Mouse (Mus musculus) retina, postnatal 7 days (tissue): ENCODE results near the gene Kndc1.
A peak's percentile ranks its signal among the peaks of the same experiment; 100 is the strongest.

Source experiments
- DNase-seq: peaks from one replicate; pipeline ENCODE4 v3.0.0-alpha.2; 2012; ENCODE audit warnings: low read depth, low spot score

Gene Kndc1

DNA sequence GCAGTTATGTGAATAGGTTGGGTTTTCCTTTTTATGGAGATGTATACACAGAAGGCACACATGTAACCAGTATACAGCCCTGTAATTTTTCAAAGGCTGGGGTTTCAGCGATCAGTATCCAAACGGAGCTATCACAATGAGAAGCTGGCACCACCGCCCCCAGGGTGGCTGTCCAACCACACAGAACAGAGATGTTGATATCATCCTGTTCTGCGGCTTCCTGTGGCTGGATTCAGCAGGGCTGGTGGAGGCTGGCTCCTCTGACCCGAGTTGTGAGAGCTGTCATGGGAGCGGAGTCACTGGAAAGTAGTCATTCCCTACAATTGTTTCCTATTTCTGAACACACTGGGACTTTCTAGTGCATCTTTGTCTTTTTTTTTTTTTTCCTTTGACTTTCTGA, 10.8 kb downstream of the Kndc1 start:
- DNase-seq = no peak

DNA sequence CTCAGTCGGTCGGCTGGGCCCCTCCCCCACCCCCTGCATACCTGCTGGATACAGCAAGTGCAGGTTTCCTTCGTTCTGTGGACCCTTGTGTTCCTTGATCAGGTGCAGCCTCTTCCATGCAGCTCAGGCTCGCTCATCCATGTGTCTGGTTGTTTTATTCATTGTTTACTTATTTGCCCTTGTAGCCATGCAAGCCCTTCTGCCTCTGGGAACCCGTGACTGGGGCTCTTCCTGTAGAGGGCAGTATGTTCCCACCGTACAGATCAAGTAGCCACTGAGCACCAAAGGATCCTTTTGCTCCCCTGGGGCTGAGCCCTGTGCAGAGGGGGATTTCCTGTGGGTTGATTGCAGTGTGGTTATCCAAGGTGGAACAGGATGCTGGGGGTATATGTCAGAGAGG, 11.2 kb downstream of the Kndc1 start:
- DNase-seq = peak; percentile 28

DNA sequence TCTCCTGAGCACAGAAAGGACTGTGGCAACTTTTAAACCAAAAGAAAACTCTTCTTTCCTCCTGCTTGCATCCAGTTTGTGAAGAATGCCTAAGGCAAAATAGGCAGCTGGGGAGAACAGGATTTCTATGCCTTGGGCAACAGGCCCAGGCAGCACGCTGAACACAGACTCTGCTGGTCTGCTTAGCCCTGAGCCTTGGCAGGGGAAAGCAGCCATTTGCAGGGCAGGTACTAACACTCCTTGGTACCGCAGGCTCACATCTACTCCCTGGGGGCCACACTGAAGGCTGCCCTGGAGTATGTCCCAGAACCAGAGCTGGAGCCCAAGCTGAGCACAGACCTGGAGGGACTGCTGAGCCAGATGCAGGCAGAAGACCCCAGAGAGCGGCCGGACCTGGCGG, 13.7 kb downstream of the Kndc1 start:
- no peak for DNase-seq

DNA sequence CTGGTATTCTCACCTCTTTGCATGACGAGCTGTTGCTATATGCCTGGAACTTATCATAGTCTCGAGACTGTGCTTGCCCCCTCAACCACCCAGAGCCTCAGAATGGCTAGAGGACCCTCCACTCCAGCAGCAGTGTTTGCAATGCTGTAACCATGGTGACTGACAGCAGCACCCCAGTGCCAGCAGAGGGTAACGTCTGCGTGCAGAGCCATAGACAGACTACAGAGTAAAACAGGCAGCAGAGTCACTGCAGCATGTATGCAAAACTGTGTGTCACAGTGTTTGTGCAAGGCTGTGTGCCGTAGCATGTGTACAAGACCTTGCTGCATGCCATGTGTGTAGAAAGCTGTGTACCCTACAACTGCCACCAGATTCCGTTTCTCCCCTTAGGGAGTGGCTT, 15.0 kb downstream of the Kndc1 start:
- no peak for DNase-seq

DNA sequence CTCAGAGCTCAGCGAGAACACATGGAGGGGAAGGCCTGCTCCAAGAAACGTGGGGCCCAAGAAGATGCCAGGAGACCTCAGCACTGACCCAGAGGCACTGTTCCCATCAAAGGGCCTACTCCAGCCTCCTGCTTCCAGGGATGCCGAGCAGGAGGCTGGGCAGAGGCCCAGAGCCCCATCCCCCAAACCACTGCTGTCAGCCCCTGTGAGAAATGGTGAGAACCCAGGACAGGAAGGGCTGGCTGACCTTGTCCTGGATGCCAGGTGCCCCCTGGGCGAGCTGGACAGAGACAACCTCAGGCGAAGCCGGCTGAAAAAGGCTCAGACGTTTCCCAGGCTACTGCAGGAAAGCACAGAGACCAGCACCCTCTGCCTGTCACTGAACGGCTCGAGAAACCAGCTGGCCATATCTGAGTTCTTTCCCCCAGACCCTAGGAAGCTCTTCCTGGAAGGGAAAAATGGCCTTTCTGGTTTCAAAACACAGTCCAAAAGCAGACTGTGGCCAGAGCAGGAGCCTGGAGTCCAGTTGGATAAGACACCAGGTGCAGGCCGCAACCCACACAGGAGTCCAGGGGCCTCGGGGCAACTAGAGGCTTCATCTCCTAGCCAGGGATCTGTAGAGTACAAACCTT, 15.8 kb downstream of the Kndc1 start:
- no peak for DNase-seq

DNA sequence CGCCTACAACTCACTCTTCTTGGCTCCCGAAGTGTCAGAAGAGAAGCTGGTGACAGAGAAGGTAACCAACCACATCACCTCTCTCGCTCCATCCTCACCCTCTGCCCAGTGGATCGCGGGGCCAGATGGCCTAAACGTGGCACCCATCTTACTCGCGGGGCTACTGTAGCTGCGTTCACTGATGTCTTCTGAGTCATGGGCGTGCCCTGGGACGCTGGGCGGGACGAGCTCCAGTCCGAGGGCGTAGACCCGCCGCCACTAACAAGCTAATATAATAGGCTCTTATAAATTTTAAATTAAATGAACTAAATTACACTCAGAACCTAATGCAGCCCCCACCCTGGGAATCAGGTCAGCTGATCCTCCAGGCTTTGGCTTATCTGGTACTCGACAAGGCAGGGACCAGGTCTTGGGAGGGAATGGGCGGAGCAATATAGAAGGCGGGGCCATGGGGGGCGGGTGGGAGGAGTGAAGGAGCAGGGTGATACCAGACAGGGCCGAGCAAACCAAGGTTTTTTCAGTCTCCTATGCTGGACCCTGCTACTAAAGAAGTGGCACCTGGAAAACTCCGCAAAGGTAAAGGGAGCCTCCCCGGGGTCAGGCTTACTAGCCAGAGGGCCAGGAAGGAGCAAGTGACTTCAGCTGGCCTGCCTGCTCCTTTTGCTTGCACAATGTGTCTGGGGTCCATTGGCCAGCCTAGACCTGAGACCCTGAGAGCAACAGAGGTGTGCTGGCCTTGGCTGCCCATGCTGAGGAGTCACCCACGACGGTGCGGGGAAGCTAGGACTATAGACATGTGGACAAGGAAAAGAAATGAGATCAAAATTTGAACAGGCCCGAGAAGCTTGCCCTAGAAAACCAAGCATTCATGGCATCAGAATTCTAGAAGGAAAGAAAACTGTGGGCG, 19.9 kb downstream of the Kndc1 start:
- peak; percentile 28 for DNase-seq

DNA sequence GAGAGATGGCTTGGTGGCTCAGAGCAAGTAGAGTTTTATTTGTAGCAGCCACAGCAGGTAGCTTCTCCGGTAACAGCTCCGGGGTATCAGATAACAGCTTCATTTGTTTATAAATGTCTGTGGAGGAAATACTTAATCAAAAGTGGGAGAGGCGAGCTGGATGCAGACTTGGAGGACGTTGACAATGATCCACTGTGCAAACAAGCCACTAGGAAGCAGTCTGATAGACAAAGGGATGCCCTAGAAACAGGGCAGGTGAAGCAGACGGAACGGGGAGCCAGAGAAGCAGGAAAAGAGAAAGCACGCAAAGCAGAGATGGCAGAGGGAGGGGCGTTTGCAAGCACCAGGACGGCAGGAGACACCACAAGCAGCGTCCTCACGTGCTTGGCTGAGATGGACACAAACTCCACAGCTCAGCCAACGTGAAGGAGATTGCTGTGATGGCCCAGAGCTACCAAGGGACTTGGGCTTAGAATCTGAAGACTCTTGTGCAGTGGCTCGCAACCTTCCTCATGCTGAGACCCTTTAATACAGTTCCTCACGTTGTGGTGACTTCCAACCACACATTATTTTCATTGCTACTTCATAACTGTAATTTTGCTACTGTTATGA, 21.3 kb downstream of the Kndc1 start:
- DNase-seq = no peak

DNA sequence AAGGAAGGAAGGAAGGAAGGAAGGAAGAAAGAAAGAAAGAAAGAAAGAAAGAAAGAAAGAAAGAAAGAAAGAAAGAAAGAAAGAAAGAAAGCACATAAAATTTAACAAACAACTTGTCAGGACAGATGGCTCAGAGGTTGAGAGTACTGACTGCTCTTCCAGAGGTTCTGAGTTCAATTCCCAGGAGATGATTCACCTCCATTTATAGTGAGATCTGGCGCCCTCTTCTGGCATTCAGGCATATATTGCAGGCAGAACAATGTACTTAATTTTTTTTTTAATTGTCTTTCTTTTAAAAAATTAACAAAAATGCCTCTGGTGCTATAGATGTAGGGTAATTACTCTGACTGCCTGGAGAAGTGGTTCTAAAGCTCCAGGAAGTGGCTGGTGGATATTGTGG, 21.8 kb downstream of the Kndc1 start:
- DNase-seq = no peak

DNA sequence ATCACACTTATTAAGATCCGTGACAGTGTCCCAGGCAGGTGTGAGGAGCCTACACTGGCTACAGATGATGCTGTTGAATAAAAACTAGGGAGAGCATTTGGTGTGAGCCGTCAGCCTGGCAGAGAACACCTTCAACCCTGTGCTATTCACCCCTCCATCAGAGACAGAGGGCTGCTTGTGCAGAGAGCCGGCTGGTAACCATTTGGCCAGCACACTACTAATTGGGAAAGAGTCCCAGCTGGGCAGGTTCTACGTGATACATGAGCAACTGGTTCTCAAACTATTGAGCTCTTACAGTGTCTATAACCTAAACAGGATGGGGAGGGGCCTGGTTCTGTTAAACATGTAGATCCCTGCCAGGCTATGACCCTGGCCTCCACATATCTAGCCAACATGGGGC, 23.8 kb downstream of the Kndc1 start:
- DNase-seq = no peak

DNA sequence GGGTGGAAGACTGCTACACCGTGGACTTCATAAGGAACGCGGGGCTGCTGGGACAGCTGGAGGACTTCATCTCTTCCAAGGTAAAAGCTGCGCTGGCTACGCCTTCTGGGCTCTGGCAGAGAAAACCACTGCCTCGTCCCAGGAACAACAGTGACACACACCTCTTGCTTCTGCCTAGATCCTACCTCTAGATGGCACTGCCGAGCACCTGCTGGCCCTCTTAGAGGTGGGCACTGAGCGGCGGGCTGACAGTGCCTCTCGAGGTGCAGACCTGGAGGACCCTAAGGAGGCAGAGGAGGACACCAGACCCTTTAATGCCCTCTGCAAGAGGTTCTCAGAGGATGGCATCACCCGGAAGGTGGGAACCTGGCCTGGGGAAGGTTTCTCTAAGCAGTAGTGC, 36.2 kb downstream of the Kndc1 start:
- peak; percentile 40 for DNase-seq

DNA sequence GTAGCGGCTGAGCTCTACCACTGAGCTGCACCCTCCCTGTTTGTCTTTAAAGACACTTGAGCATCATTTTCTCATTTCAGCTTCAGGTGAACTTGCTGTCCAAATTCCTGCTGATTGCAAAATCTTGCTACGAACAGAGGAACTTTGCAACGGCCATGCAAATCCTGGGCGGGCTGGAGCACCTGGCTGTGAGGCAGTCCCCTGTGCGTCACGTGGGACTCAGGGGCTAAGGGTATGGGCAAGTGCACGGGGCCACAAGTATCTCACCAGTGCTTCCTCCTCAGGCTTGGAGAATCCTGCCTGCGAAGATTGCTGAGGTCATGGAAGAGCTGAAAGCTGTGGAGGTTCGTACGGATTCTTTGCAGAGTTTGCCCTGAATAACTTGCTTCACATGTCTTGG, 42.2 kb downstream of the Kndc1 start:
- DNase-seq = no peak

DNA sequence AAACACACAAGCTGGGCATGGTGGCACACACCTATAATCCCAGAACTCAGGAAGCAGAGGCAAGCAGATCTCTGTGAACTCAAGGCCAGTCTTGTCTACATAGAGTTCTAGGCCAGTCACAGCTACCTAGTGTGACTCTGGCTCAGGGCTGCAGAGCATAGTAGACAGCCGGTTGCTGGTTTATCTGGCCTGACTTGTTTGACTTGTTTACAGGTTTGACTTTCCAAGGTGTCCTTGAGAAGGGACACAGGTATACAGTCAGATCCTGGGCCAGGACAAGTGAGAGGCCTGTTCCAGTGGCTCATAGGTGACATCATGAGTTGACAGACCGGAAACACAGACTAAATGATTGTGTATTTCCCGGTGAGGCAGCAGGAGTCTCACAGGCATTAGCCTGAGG, 42.6 kb downstream of the Kndc1 start:
- DNase-seq = no peak

DNA sequence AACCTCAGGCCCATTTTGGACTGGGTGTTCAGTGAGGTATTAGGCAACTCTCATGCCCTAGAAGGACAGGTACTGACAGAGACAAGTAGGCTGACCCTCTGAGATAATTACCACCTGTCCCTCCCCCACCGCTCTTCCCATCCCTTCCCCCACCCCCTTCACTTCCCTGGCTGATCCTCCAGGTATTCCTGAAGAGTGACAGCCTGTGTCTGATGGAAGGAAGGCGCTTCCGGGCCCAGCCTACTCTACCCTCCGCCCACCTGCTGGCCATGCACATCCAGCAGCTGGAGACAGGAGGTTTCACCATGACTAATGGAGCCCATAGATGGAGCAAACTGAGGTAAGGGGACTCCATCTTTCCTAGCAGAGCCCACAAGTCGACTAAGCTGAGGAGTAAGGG, 43.3 kb downstream of the Kndc1 start:
- DNase-seq = no peak

DNA sequence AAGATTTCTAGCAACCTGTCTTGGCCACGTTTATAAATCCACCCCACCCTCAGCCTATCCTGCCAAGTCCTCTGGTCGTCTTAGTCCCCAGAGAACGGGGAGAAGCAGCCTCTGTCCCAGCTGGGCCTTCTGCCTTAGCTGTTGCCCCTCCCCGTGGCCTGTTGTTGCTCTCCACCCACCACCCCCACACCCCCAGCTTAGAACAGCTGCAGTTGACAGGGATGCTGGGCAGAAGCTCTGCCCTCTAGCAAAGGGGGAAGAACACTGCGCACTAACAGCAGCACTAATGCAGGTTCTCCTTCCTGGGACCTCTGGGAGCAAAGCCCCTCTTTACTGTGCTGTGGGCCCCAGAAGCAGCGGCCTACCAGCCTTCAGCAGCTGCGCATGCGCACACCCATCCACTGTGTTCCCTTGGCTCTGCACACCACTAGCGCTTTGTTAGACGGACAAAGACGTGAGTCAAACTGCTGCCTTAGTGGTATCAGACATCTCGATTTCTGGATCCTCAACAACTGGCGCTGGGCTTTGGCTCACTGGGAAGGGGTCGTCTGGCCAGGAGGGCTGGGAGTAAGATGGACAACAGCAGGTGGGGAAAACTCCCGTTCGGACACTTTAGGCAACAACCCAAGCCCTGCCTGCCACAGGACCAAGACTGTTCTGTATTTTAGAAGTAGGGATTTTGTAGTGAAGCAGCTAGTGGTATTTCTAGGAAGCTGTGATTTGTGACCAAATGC, 46.1 kb downstream of the Kndc1 start:
- no peak for DNase-seq

DNA sequence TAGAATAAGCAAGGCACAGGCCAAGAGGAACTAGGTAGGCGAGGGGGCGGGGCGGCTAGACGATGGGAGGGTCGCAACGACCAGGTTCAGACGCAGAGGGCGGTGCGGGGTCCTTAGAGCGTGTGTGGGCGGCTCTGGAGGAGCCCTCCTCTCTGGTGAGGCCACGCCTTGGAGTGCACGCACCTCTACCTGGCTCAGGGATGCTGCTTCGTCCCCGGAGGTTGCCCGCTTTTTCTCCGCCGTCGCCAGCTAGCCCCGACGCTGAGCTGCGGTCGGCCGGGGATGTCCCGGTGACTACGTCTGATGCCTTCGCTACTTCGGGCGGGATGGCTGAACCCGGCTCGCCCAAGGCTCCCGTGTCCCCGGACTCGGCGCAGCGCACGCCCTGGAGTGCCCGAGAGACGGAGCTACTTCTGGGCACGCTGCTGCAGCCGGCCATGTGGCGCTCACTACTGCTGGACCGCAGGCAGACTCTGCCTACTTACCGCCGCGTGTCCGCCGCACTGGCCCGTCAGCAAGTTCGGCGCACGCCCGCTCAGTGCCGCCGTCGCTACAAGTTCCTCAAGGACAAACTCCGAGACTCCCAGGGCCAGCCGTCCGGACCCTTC, 49.3 kb downstream of the Kndc1 start, which contains the start of gene Utf1:
Gene Utf1, plus strand, starts transcription at position 116 of the 608 bp plus-strand sequence.
- DNase-seq = no peak

DNA sequence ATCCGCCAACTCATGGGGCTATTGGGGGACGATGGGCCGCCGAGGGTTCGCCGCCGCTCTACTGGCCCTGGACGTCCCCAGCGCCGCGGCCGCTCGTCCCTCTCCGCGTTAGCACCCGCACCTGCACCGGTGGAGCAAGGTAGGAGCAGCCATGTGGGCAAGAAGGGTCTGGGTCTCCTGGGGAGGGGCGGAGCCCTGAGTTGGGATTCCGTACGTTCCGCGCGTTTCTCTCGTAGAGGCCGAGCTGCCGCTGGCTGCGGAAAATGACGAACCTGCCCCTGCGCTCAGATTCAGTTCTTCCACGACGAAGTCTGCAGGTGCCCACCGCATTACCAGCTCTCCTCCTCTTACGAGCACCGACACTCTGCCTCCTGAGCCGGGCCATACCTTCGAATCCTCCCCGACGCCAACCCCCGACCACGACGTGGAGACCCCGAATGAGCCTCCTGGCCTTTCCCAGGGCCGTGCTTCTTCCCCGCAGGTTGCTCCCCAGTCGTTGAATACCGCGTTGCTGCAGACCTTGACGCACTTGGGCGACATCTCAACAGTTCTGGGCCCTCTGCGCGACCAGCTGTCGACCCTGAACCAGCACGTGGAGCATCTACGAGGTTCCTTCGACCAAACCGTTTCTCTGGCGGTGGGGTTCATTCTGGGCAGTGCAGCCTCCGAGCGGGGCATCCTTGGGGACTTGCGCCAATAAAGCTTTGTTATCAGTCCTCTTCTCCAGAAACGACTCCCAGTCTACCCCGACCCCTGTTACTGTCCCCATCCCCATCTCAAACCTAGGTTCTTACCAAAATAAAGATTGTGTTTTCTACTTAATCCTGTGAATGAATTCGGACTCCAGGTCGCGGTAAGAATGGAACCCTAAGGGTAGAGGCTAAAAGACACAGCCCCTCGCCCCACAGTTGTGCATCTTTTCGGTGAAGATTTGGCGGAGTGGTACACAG, 50.1 kb downstream of the Kndc1 start:
- no peak for DNase-seq

DNA sequence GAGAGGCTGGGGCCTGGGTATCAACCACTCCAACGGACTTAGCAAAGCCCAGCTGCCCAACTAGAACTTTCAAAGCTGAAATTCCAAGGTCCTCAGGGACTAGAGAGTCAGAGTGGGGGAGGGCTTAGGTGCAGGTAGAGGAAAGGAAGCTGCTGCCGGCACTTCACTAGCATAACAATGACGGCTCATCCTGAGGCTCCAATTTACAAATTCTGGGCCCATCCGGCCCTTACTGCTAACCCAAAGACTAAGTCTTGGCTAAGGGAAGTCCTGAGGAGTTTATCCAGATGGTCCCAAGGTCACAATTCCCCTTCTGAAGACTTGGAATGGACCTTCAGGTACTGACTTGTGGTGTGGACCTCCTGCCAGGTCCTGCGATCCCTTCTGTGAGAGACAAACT, 51.0 kb downstream of the Kndc1 start:
- DNase-seq = no peak

DNA sequence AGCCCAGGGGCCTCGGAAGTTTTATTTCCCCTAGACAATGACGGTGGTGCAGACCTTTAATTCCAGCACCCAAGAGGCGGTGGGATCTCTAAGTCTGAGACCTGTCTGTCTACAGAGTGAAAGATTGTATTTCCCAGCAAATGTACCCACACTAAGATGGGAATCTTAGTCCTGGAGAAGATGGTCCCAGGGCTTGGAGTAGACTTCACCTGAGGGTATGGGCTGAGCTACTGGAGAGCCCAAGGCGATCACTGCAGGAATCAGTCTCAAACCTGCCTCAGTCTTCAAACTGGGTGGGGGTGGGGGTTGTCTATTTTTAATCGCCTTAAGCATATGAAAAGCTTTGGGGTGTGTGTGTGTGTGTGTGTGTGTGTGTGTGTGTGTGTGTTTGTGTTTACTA, 51.5 kb downstream of the Kndc1 start:
- no peak for DNase-seq

DNA sequence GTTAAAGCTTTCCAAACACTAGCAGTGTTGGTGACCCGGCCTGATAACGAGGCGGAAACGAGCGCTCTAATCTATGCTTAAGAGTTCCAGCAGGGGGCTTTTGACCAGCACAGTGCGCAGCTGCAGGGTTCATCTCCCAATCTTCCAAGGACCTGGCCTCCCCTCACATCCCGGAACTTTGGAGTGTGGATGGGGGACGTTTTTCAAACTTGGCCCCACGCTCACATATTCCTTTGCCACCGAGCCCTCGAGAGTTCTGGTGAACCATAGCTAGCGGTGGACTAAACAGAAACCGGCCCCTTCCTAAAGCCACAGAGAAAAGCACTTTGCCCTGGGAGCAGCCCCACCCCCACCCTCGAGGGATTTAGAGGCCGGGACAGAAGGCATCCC, 55.4 kb downstream of the Kndc1 start:
- DNase-seq = no peak

DNA sequence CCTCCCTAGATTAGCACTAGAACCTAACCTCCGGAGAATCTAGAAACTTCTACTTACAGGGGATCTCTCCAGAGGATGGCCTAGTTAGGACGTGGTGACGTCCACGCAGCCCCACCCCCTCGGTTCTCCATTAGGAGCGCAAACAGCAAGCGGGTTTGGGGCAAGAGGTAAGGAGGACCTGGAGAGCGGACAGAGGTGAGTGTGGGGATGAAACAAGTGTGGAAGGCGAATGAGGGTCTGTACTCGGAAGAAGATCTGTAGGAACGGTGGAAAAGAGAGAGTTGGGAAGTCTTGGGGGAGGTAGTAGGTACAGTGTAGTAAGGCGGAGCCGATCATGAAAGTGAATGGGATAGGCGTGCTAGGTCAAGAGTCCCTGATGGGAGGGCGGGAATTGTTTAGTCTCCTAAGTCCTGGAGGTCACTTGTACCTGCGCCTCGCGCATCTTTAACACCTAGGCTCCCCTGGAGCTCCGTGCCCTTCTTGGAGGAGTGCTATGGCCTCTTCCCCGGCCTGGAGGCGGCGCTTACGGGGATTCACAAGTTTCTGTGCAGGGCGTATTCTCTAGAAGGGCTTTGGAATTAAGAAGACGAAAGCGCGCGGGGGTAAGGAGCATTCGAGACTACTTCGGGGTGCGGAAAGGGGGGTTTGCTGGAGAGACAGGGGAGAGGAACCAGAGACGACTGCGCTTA, 55.9 kb downstream of the Kndc1 start:
- peak; percentile 21 for DNase-seq
